Mouse (Mus musculus): ENCODE data around the gene Hmgcs2. TPM values are rescaled to one million over a fixed set of nuclear protein-coding genes. Genes with fewer than 3 reads are reported as not detected.
A peak's percentile ranks its signal among the peaks of the same experiment; 100 is the strongest.

The Hmgcs2 gene
- polyA plus RNA-seq, 1 experiment from 2014 or later, result 754 TPM

- no peak overlapping the region for H3K27ac ChIP-seq (ENCODE audit: low read depth, low read length)
- TF ChIP-seq CTCF (IDR thresholded peaks at IDR 0.05; ENCODE audit: low read depth), result peak; percentile 24
- ATAC-seq, result no peak
Measured at GRCm38 (mm10) chr3:98348705-98349104, 68.5 kb downstream of the Hmgcs2 start.

GRCm38 (mm10) chr3:98353892-98354291, 73.7 kb downstream of the Hmgcs2 start:
- Histone ChIP-seq H3K4me1 (replicated peaks; ENCODE audit: control insufficient read depth, insufficient read depth, low read length) (no peaks in the 10 kb centered on the region; the same call in 1 of the 2 replicates), H3K27me3 (replicated peaks; ENCODE audit: control insufficient read depth, insufficient read depth, low read length) (no peaks in the 10 kb centered on the region), H3K9me3 (ENCODE audit: control insufficient read depth) (no peaks in the 10 kb centered on the region), H3K4me3 (ENCODE audit: low read depth, low read length) (no peak overlapping the region), H3K9ac (ENCODE audit: low read depth, low read length) (no peak overlapping the region), H3K36me3 (ENCODE audit: control insufficient read depth, insufficient read depth) (no peaks in the 10 kb centered on the region), H3K4me2 (replicated peaks; ENCODE audit: low read depth) (no peak overlapping the region), H3K27ac (ENCODE audit: low read depth, low read length) (no peak overlapping the region)
- WGBS, result 26% methylated on average over 7 of the region's 7 CpGs
- no peak for ATAC-seq
- TF ChIP-seq CTCF (IDR thresholded peaks at IDR 0.05; ENCODE audit: low read depth), result peak; percentile 70

More at GRCm38 (mm10) chr3:98348705-98349104, 68.5 kb downstream of the Hmgcs2 start:
- H3K4me3 ChIP-seq (ENCODE audit: low read depth, low read length), result no peak overlapping the region
- no peaks in the 10 kb centered on the region for H3K36me3 ChIP-seq (ENCODE audit: control insufficient read depth, insufficient read depth)
- H3K9ac ChIP-seq (ENCODE audit: low read depth, low read length), result no peak overlapping the region
- WGBS, result 13% methylated on average over 8 of the region's 8 CpGs
- H3K27me3 ChIP-seq (replicated peaks; ENCODE audit: control insufficient read depth, insufficient read depth, low read length), result no peaks in the 10 kb centered on the region
- H3K4me2 ChIP-seq (replicated peaks; ENCODE audit: low read depth), result peak overlapping the region; percentile 48
- no peaks in the 10 kb centered on the region for H3K9me3 ChIP-seq (ENCODE audit: control insufficient read depth)
- peaks cover 7% of the 10 kb centered on the region; the same call in 1 of the 2 replicates for H3K4me1 ChIP-seq (replicated peaks; ENCODE audit: control insufficient read depth, insufficient read depth, low read length)

- Histone ChIP-seq H3K27ac (ENCODE audit: low read depth, low read length) (no peak overlapping the region), H3K4me3 (ENCODE audit: low read depth, low read length) (no peak overlapping the region), H3K27me3 (replicated peaks; ENCODE audit: control insufficient read depth, insufficient read depth, low read length) (no peaks in the 10 kb centered on the region), H3K4me1 (replicated peaks; ENCODE audit: control insufficient read depth, insufficient read depth, low read length) (no peaks in the 10 kb centered on the region), H3K9me3 (ENCODE audit: control insufficient read depth) (no peaks in the 10 kb centered on the region), H3K9ac (ENCODE audit: low read depth, low read length) (no peak overlapping the region), H3K4me2 (replicated peaks; ENCODE audit: low read depth) (no peak overlapping the region), H3K36me3 (ENCODE audit: control insufficient read depth, insufficient read depth) (no peaks in the 10 kb centered on the region)
- TF ChIP-seq CTCF (IDR thresholded peaks at IDR 0.05; ENCODE audit: low read depth), result peak; percentile 24; the same call in 1 of the 2 replicates
- ATAC-seq, result no peak
- WGBS, result 55% methylated on average over 10 of the region's 10 CpGs
Measured at GRCm38 (mm10) chr3:98355344-98356025, 75.2 kb downstream of the Hmgcs2 start.

- Histone ChIP-seq H3K27ac (ENCODE audit: low read depth, low read length) (no peak overlapping the region), H3K4me1 (replicated peaks; ENCODE audit: control insufficient read depth, insufficient read depth, low read length) (no peaks in the 10 kb centered on the region), H3K9ac (ENCODE audit: low read depth, low read length) (no peak overlapping the region), H3K4me3 (ENCODE audit: low read depth, low read length) (no peak overlapping the region), H3K27me3 (replicated peaks; ENCODE audit: control insufficient read depth, insufficient read depth, low read length) (no peaks in the 10 kb centered on the region), H3K4me2 (replicated peaks; ENCODE audit: low read depth) (no peak overlapping the region), H3K9me3 (ENCODE audit: control insufficient read depth) (no peaks in the 10 kb centered on the region), H3K36me3 (ENCODE audit: control insufficient read depth, insufficient read depth) (no peaks in the 10 kb centered on the region)
- WGBS, result 69% methylated on average over 6 of the region's 6 CpGs
- no peak for TF ChIP-seq CTCF (IDR thresholded peaks at IDR 0.05; ENCODE audit: low read depth)
- ATAC-seq, result no peak
Measured at GRCm38 (mm10) chr3:98356026-98356365, 75.8 kb downstream of the Hmgcs2 start.

GRCm38 (mm10) chr3:98356632-98357370, 76.6 kb downstream of the Hmgcs2 start:
- no peak for TF ChIP-seq CTCF (IDR thresholded peaks at IDR 0.05; ENCODE audit: low read depth)
- Histone ChIP-seq H3K27me3 (replicated peaks; ENCODE audit: control insufficient read depth, insufficient read depth, low read length) (no peaks in the 10 kb centered on the region), H3K9ac (ENCODE audit: low read depth, low read length) (no peak overlapping the region), H3K4me3 (ENCODE audit: low read depth, low read length) (no peak overlapping the region), H3K9me3 (ENCODE audit: control insufficient read depth) (no peaks in the 10 kb centered on the region), H3K27ac (ENCODE audit: low read depth, low read length) (no peak overlapping the region), H3K4me2 (replicated peaks; ENCODE audit: low read depth) (no peak overlapping the region), H3K4me1 (replicated peaks; ENCODE audit: control insufficient read depth, insufficient read depth, low read length) (no peaks in the 10 kb centered on the region), H3K36me3 (ENCODE audit: control insufficient read depth, insufficient read depth) (no peaks in the 10 kb centered on the region)
- no peak for ATAC-seq
- WGBS, result 65% methylated on average over 3 of the region's 3 CpGs

Other genes with a start within 250 kb of the Hmgcs2 start
- not detected in 2 replicates for gene Adam30, start 119.8 kb upstream of the Hmgcs2 start, polyA plus RNA-seq (2015; fragmentation: Nextera tagmentation; extraction: Ambion mirVana)
- gene Reg4, start 58.3 kb upstream of the Hmgcs2 start, polyA plus RNA-seq (2015; fragmentation: Nextera tagmentation; extraction: Ambion mirVana), result 90.6 and 144 TPM in 2 replicates
- gene Phgdh, start 59.6 kb downstream of the Hmgcs2 start, polyA plus RNA-seq (2015; fragmentation: Nextera tagmentation; extraction: Ambion mirVana), result 89.9 and 93.7 TPM in 2 replicates
- gene Zfp697, start 102.0 kb downstream of the Hmgcs2 start, polyA plus RNA-seq (2015; fragmentation: Nextera tagmentation; extraction: Ambion mirVana), result 6.2 and 6.6 TPM in 2 replicates
- gene Gm4450, start 176.7 kb downstream of the Hmgcs2 start, polyA plus RNA-seq (2015; fragmentation: Nextera tagmentation; extraction: Ambion mirVana), result not detected in 2 replicates
- not detected in 2 replicates for gene Hsd3b4, start 230.1 kb downstream of the Hmgcs2 start, polyA plus RNA-seq (2015; fragmentation: Nextera tagmentation; extraction: Ambion mirVana)

All from intestine, postnatal 0 days (tissue).